ENCODE assay signal across 30 mouse cellular contexts in the genomic region with DNA sequence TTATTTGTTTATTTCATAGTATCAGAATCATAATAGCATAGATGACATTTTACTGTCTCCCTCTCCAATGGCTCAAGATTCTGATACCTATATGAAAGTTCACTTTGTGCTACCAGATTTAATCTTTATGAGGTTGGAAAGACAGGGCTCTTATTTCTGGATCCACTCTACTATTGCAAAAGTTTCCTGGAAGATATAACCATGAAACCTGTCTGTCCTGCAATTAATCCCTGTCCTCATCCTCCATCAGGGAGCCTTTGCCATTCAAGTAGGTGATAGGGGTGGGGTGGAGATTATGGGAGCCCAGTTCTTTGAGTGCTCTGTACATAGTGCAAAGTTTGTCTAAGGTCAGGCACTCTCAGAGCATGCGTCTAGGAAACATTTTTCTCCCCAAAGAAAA. TPM values are rescaled to one million over a fixed set of nuclear protein-coding genes. Genes with fewer than 3 reads are reported as not detected.
"Had no signal": no experiment of that assay in that cellular context is flagged by ENCODE, and none has a peak within 500 bp of the region (broad histone marks: within the 10 kb centered on the region; RNA-seq: fewer than 3 reads in every experiment).

No protein-coding gene starts in this region.

- H3K9me3 ChIP-seq: embryonic facial prominence, embryonic 10.5 days; embryonic facial prominence, embryonic 12.5 days; embryonic facial prominence, embryonic 13.5 days; embryonic facial prominence, embryonic 15.5 days; forebrain, embryonic 10.5 days; forebrain, embryonic 13.5 days; forebrain, embryonic 15.5 days; heart, embryonic 10.5 days had no signal

- H3K4me1 ChIP-seq: embryonic facial prominence, embryonic 10.5 days; embryonic facial prominence, embryonic 12.5 days; embryonic facial prominence, embryonic 13.5 days; embryonic facial prominence, embryonic 15.5 days; forebrain, embryonic 13.5 days; forebrain, embryonic 15.5 days; heart, embryonic 10.5 days had no signal

- H3K27ac ChIP-seq: embryonic facial prominence, embryonic 10.5 days; embryonic facial prominence, embryonic 12.5 days; embryonic facial prominence, embryonic 13.5 days; embryonic facial prominence, embryonic 15.5 days; forebrain, embryonic 10.5 days; forebrain, embryonic 13.5 days; forebrain, embryonic 15.5 days; gastrocnemius, adult 2 months; heart, adult 2 months; heart, embryonic 10.5 days had no signal

- H3K4me3 ChIP-seq: embryonic facial prominence, embryonic 10.5 days; embryonic facial prominence, embryonic 12.5 days; embryonic facial prominence, embryonic 13.5 days; embryonic facial prominence, embryonic 15.5 days; erythroblast, embryonic 14.5 days; forebrain, embryonic 10.5 days; forebrain, embryonic 13.5 days; forebrain, embryonic 15.5 days; gastrocnemius, adult 2 months; heart, adult 2 months; heart, embryonic 10.5 days had no signal

- H3K36me3 ChIP-seq: embryonic facial prominence, embryonic 10.5 days; embryonic facial prominence, embryonic 12.5 days; embryonic facial prominence, embryonic 13.5 days; embryonic facial prominence, embryonic 15.5 days; forebrain, embryonic 10.5 days; forebrain, embryonic 15.5 days; heart, embryonic 10.5 days had no signal

- ATAC-seq: forebrain, embryonic 13.5 days; forebrain, embryonic 14.5 days; forebrain, embryonic 15.5 days; forebrain, embryonic 16.5 days; forebrain, postnatal 0 days had no signal

- DNase-seq: cerebellum, adult 2 months; cerebellum, adult 8-10 months; cerebellum, adult 9-10 months; cerebellum, adult 9-11 months; cerebellum, postnatal 10 days; cerebellum, postnatal 14 days; cerebellum, postnatal 25 days; cerebellum, postnatal 36 days; embryo, embryonic 11 days; forebrain, postnatal 0 days; gastrocnemius, adult 2 months; gastrocnemius, postnatal 10 days; gastrocnemius, postnatal 14 days; gastrocnemius, postnatal 25 days; gastrocnemius, postnatal 36 days; heart, adult 11 months; heart, adult 18-20 months; heart, adult 2 months had no signal

- H3K9ac ChIP-seq: embryonic facial prominence, embryonic 12.5 days; embryonic facial prominence, embryonic 13.5 days; embryonic facial prominence, embryonic 15.5 days; forebrain, embryonic 13.5 days; forebrain, embryonic 15.5 days; forebrain, postnatal 0 days had no signal

- H3K4me2 ChIP-seq: embryonic facial prominence, embryonic 12.5 days; embryonic facial prominence, embryonic 13.5 days; embryonic facial prominence, embryonic 15.5 days; forebrain, embryonic 13.5 days; forebrain, embryonic 15.5 days had no signal

RNA-seq across cellular contexts. Expression of a gene that starts 2.7 kb away (rescaled TPM):
- polyA plus RNA-seq: cerebellum, adult 2 months; cortical plate, adult 2 months; embryonic facial prominence, embryonic 13.5 days; erythroblast, embryonic 14.5 days; forebrain, embryonic 13.5 days; forebrain, embryonic 14.5 days; forebrain, embryonic 16.5 days had no signal
